Mouse (Mus musculus): ENCODE measurements at regions not wholly inside any gene's neighbourhood (a gene's known extent, or its start where the extent isn't known, plus 50 kb on each side); places are given as distances from the start of the nearest gene placed in this dataset.

GRCm38 (mm10) chr1:184453673-184454072 is 278.7 kb downstream of the Hlx start:
- no peak for DNase-seq

- DNase-seq: no peak
Measured at GRCm38 (mm10) chr1:184453061-184453460, 279.4 kb downstream of the Hlx start.

- DNase-seq: no peak
Measured at GRCm38 (mm10) chr1:184451686-184452085, 280.7 kb downstream of the Hlx start.

- peak; percentile 83 for DNase-seq
Measured at GRCm38 (mm10) chr1:184449007-184449406, 283.4 kb downstream of the Hlx start.

DNA sequence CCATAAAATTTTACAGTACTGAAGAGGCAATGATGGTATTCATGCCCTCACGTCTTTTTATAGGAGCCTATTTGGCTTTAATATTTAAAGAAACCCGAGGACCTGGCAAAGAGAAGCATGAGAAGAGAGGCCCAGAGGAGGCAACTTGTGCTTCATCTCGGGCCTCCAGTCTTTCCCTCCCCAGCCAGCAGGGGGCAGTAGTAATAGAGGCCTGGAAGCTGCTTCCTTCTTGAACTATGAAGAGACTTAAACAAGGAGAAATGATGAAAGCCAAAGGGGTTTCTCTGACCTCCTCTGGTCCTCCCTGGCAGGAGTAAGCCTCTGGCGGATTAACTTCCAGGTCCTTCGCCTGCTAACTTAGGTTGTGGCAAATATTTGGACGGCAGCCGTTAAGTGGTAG is 284.5 kb downstream of the Hlx start:
- peak; percentile 92 for DNase-seq

DNA sequence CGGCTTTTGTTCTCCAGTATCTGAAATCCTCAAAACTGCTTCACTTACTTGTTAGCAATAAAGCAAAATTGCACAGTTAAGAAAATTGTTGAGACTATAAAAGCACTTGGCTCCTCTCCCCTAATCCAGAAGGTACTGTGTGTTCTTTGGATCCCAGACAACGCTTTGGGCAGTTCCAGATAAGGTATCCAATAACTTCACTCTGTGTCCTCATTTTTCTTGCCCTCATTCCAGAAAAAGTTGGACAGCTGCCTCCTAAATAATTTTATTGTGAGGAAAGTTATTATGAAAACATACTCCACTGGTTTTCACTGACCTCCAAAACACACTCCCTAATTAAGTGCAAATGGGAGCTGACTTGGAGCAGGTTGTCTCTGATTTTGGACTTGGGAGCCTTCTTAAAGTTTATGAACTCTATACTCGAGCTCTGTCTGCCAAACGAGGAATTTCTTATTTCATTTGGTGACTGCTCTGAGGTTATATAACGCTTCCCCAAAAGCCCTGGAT is 285.2 kb downstream of the Hlx start:
- DNase-seq: peak; percentile 71

DNA sequence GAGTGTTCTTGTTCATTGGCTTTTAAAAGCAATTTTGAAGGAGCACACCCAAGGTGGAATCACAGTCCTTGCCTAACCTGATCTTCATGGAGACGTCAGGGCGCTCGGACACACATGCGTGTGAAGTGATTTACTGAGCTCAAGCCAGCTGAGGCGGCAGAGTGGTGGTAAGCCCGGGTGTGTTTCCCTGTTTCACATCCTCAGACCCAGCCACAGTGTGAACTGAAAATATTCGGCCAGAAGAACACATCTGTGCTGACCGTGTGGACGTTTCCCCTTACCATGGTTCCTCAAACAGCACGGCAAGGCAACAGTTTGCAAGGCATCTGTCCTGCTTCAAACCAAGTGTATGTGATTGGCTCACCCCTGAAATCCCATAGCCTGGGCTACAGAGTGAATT is 288.2 kb downstream of the Hlx start:
- DNase-seq: no peak

- peak; percentile 21 for DNase-seq
Measured at GRCm38 (mm10) chr1:184442701-184443100, 289.7 kb downstream of the Hlx start.

DNA sequence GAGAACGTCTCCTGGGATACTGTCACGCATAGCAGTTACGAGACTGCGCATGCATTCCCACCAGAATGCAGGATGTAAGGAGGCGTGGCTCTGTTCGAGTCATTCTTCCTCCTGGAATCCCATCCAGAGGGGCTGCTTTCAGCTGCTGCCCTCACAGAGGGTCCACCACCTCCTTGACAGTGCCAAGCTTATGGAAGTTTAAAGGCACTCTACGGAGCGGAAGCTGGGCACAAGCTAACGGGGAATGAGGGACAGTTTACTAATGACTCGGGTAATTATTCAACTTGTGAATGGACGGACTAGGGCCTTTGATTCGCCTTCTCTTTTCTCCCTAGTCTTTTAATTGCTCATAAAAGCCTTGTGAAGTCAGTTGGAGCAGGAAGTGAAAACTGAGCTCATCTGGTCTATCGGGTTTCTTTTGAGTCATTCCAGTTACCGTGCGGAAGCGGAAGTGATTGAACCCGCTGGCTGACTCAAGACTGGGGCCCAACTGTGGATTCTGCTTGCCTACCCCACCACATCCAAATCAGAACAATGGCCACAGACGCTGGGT is 291.3 kb downstream of the Hlx start:
- no peak for DNase-seq

- no peak for DNase-seq
Measured at GRCm38 (mm10) chr1:184439506-184439905, 292.9 kb downstream of the Hlx start.

DNA sequence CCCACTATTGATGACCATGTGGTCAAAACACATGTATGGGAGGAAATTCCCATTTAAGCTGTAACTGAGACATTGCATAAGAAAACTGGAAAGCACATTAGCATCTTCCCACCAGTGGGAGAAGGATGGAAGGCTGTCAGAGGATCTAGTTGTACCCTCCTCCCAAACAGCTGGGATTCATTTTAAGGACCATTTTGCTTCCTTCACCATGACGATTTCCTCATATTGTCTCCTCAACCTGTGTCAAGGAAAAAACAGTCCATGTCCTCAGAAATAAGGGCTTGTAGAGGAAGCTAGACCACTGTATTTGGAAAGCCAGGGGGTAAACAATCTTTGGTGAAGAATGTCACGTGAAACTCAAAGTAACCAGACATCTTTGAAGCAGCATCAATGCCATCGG is 296.0 kb downstream of the Hlx start:
- no peak for DNase-seq

GRCm38 (mm10) chr1:184428612-184429011 is 303.8 kb downstream of the Hlx start:
- no peak for DNase-seq

DNA sequence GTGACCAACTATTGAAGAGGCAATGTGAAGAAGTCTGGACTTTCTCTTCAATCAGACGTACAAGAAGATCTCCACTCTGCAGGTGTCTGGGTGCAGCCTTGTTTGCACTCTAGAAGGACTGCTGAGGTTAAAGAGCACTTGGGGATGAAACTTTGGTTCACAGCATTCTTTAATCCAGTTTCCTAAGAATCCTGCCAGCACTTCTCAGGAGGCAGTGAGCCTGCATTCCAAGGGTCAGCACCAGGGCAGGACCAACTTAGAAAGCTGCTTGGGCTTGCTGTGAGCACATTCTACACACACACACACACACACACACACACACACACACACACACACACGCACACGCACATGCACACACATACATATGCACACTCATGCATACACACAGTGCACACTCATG is 304.4 kb downstream of the Hlx start:
- DNase-seq: peak; percentile 25

DNA sequence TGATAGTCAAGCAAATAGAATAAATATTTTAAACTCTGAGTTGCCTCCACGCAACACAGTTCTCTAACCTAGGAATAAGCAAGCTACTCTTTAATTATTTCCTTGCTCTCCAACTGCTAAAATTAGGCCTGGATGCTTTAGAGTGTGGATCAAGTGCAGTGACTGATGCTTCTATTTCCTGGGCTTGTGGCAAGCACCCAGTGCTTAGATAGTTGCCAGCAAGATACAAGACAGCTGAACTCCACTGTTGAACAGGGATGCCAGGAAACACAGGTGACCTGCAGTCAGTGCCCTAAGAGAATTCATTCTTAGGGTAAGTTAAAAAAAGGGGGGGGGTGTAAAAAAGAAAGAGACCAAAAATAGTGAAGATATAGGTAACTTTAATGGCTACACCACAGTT is 306.7 kb downstream of the Hlx start:
- no peak for DNase-seq

DNA sequence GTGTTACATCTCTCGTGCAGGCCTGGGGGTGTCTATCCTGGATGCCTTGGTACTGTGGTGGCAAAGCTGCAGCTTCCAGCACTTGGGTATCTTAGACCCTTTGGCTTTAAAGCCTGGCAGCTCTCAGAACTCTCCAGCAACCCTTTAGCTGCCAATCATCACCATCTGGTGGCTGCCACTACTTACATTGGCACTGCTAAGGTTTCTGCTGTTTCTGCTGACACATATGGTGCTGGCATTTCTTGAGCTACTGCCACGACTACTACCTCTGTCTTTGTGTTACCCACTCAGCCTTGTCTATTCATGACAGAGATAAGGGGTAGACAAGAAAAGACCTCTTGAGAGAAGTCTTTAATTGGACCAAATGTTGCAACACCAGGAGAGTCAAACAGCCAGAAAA is 308.4 kb downstream of the Hlx start:
- no peak for DNase-seq

DNA sequence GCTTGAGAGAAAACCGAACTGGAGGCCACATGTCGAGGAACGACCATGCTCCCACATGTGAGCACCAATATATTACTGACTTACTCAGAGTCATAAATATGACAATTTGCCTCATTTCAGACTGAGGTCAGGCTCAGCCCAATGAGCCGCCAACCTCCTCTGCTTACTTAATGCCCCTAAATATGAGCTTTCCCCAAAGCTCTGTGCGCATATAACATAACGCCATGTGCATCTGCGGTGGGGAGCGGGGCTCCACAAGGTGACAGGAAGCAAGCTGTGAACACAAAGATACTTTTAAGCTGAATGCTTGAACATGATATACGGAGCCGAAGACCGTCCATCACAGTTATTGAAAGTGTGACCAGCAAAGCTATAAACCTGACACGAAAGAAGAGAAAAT is 319.8 kb downstream of the Hlx start:
- DNase-seq: no peak

DNA sequence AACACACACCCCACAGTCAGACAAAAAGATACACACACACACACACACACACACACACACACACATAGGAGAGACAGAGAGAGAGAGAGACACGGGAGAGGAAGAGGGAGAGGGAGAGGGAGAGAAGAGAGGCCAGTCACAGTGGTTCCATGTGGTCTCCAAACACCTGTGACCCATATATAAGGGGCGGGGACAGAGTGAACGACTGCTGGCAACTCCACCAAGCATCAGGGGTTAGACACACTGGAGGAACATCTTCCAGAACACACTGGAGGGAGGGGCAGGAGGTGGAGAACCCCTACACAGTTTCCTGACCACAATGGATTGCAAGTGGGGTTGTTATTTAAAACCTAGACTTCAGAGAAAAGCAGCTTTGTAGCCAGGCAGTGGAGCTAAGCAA is 321.4 kb downstream of the Hlx start:
- DNase-seq: no peak

- DNase-seq: no peak
Measured at GRCm38 (mm10) chr1:184409986-184410385, 322.4 kb downstream of the Hlx start.

GRCm38 (mm10) chr1:184402985-184403384 is 329.4 kb downstream of the Hlx start:
- no peak for DNase-seq

DNA sequence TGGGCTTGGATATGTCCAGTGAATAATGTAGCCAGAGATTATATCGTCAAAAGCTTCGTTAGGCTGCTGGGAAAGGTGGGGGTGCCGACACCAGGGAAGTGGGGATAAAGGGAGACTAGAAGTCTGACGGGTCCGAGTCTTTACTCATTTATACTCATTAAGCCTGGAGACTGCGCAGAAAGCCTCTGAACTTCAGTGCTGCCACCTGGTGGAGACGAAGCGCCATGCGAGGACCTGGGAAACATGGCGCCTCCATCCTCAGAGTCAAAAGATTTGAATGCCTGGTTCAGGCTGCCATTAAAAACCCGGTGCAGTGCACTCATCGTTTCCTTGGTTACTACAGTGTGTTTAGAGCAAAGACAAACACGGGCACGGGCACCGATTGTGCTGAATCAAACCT is 337.2 kb downstream of the Hlx start:
- peak; percentile 73 for DNase-seq

- no peak for DNase-seq
Measured at GRCm38 (mm10) chr1:184394559-184395194, 337.7 kb downstream of the Hlx start.

GRCm38 (mm10) chr1:184384088-184384823 is 348.2 kb downstream of the Hlx start:
- no peak for DNase-seq

DNA sequence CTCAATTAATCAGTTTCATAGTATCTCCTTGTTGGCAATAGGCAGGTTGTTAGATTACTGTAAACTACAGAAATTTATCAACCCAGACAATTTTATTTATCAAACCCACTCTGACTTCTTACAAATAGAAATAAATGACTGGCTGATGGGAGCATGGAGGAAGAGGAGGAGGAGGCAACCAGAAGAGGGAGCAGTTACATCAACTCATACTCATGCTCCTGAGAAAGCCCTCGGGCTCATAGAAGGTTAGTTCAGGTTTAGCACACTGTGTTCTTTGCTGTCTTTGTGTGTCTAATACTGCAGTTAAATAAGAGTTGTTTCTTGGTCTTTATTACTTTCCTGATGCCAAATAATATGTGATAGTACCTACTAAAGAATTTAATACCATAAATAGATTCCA is 344.6 kb upstream of the 1700056E22Rik start:
- DNase-seq: no peak

- DNase-seq: no peak
Measured at GRCm38 (mm10) chr1:184365026-184365425, 330.9 kb upstream of the 1700056E22Rik start.

Measured in lung, postnatal 10 days (tissue).